Mouse (Mus musculus) spleen, adult 2 months (tissue): ENCODE measurements at regions not wholly inside any gene's neighbourhood (a gene's known extent, or its start where the extent isn't known, plus 50 kb on each side); places are given as distances from the start of the nearest gene placed in this dataset.

Experiments used
- DNase-seq, 2 experiments: peaks; one replicate each; pipeline versions ENCODE4 v3.0.0 to v3.0.0-alpha.2; 2012 to 2021; ENCODE audit warnings: low spot score in 2 of 2, low read depth in 1 of 2
- H3K27ac ChIP-seq: fragments of 200-500 bp; 2 replicates; pipeline ENCODE4 v1.5.1; 2012; ENCODE audit warnings: low read length, inconsistent platforms; ENCODE audit not compliant: insufficient read depth
- H3K27me3 ChIP-seq: fragments of 200-500 bp; 2 replicates; pipeline ENCODE4 v1.6.1; 2012; ENCODE audit warnings: mild to moderate bottlenecking, moderate library complexity, low read length, inconsistent platforms; ENCODE audit not compliant: control insufficient read depth, insufficient read depth
- H3K36me3 ChIP-seq: fragments of 200-500 bp; 2 replicates; pipeline ENCODE4 v1.6.1; 2012; ENCODE audit warnings: mild to moderate bottlenecking, low read length, inconsistent platforms; ENCODE audit not compliant: control insufficient read depth, insufficient read depth
- H3K4me1 ChIP-seq: fragments of 200-500 bp; 2 replicates; pipeline ENCODE4 v1.6.1; 2011; ENCODE audit warnings: inconsistent platforms; ENCODE audit not compliant: control insufficient read depth, insufficient read depth, insufficient read length
- H3K4me3 ChIP-seq: fragments of 200-500 bp; 2 replicates; pipeline ENCODE4 v1.5.1; 2011; ENCODE audit warnings: mild to moderate bottlenecking, inconsistent platforms; ENCODE audit not compliant: insufficient read depth, insufficient read length; ENCODE audit errors: extremely low read depth
- CTCF ChIP-seq: fragments of 200-500 bp; IDR thresholded peaks from 2 replicates; pipeline ENCODE4 v1.5.1; 2011; ENCODE audit warnings: mild to moderate bottlenecking, inconsistent platforms; ENCODE audit not compliant: insufficient read depth, insufficient read length, insufficient replicate concordance; ENCODE audit errors: extremely low read depth
- POLR2A ChIP-seq: fragments of 200-500 bp; IDR thresholded peaks from 2 replicates; pipeline ENCODE4 v1.6.1; 2011; ENCODE audit warnings: low read depth, low read length, inconsistent platforms
- WGBS: fragments of 180-500 bp; shearing (Covaris S2); methylation state at CpG from one replicate; pipeline ENCODE4 v1.1.7; 2018; 5-methylcytosine and 5-hydroxymethylcytosine counted together

- Histone ChIP-seq H3K27me3 (no peaks in the 10 kb centered on the region), H3K27ac (no peak overlapping the region), H3K4me3 (no peak overlapping the region), H3K4me1 (peaks cover 15% of the 10 kb centered on the region; the same call in 1 of the 2 replicates), H3K36me3 (no peaks in the 10 kb centered on the region)
- no peak for TF ChIP-seq CTCF
- no peak for TF ChIP-seq POLR2A
- 90% methylated on average over 5 of the region's 5 CpGs for WGBS
- DNase-seq = no peak
Measured at GRCm38 (mm10) chr19:33084683-33085082, 307.4 kb downstream of the Rnls start.
